Mouse (Mus musculus): ENCODE measurements around the gene Rwdd2b. TPM values are rescaled to one million over a fixed set of nuclear protein-coding genes. Genes with fewer than 3 reads are reported as not detected.
A peak's percentile ranks its signal among the peaks of the same experiment; 100 is the strongest.

Gene Rwdd2b
- polyA plus RNA-seq, 1 experiment from 2014 or later = 14.4 TPM

- no peaks in the 10 kb centered on the region for H3K27me3 ChIP-seq (ENCODE audit: insufficient read depth, low read length)
- H3K36me3 ChIP-seq (ENCODE audit: insufficient read depth, low read length) = no peaks in the 10 kb centered on the region
- no peak overlapping the region for H3K4me3 ChIP-seq (ENCODE audit: low read length)
- ATAC-seq (ENCODE audit: low FRiP score, low TSS enrichment) = no peak
- H3K9ac ChIP-seq (replicated peaks; ENCODE audit: low read length) = no peak overlapping the region
- H3K4me2 ChIP-seq (replicated peaks; ENCODE audit: low read depth, low read length) = no peak overlapping the region
- no peak overlapping the region for H3K27ac ChIP-seq (ENCODE audit: low read length)
- peaks cover 10% of the 10 kb centered on the region; the same call in 1 of the 2 replicates for H3K4me1 ChIP-seq (ENCODE audit: insufficient read depth, low read length)
- no peaks in the 10 kb centered on the region for H3K9me3 ChIP-seq (ENCODE audit: low read length)
Measured at GRCm38 (mm10) chr16:87445110-87445509, 4.7 kb upstream of the Rwdd2b start.

- Histone ChIP-seq H3K4me3 (ENCODE audit: low read length) (no peak overlapping the region), H3K27ac (ENCODE audit: low read length) (no peak overlapping the region), H3K36me3 (ENCODE audit: insufficient read depth, low read length) (no peaks in the 10 kb centered on the region), H3K9me3 (ENCODE audit: low read length) (no peaks in the 10 kb centered on the region), H3K4me1 (ENCODE audit: insufficient read depth, low read length) (peaks cover 12% of the 10 kb centered on the region; the same call in 1 of the 2 replicates), H3K9ac (replicated peaks; ENCODE audit: low read length) (no peak overlapping the region), H3K27me3 (ENCODE audit: insufficient read depth, low read length) (no peaks in the 10 kb centered on the region), H3K4me2 (replicated peaks; ENCODE audit: low read depth, low read length) (no peak overlapping the region)
- no peak for ATAC-seq (ENCODE audit: low FRiP score, low TSS enrichment)
- WGBS = 40% methylated on average over 1 of the region's 1 CpGs
Measured at GRCm38 (mm10) chr16:87444071-87444470, 3.7 kb upstream of the Rwdd2b start.

- H3K4me2 ChIP-seq (replicated peaks; ENCODE audit: low read depth, low read length) = no peak overlapping the region
- no peaks in the 10 kb centered on the region for H3K27me3 ChIP-seq (ENCODE audit: insufficient read depth, low read length)
- H3K9me3 ChIP-seq (ENCODE audit: low read length) = no peaks in the 10 kb centered on the region
- peaks cover 12% of the 10 kb centered on the region; the same call in 1 of the 2 replicates for H3K4me1 ChIP-seq (ENCODE audit: insufficient read depth, low read length)
- H3K27ac ChIP-seq (ENCODE audit: low read length) = no peak overlapping the region
- no peaks in the 10 kb centered on the region for H3K36me3 ChIP-seq (ENCODE audit: insufficient read depth, low read length)
- no peak overlapping the region for H3K9ac ChIP-seq (replicated peaks; ENCODE audit: low read length)
- no peak overlapping the region for H3K4me3 ChIP-seq (ENCODE audit: low read length)
- ATAC-seq (ENCODE audit: low FRiP score, low TSS enrichment) = no peak
Measured at GRCm38 (mm10) chr16:87443245-87443644, 2.9 kb upstream of the Rwdd2b start.

GRCm38 (mm10) chr16:87442291-87442690 is 1.9 kb upstream of the Rwdd2b start:
- ATAC-seq (ENCODE audit: low FRiP score, low TSS enrichment) = no peak

GRCm38 (mm10) chr16:87441089-87441488 is 716 bp upstream of the Rwdd2b start:
- Histone ChIP-seq H3K4me1 (ENCODE audit: insufficient read depth, low read length) (peaks cover 12% of the 10 kb centered on the region; the same call in 1 of the 2 replicates), H3K27me3 (ENCODE audit: insufficient read depth, low read length) (no peaks in the 10 kb centered on the region), H3K27ac (ENCODE audit: low read length) (peak overlapping the region; percentile 81; the same call in 1 of the 2 replicates), H3K9me3 (ENCODE audit: low read length) (no peaks in the 10 kb centered on the region), H3K36me3 (ENCODE audit: insufficient read depth, low read length) (0 out of 2 replicates have a peak, but pooled peaks cover 5% of the 10 kb centered on the region), H3K4me3 (ENCODE audit: low read length) (peak overlapping the region; percentile 79), H3K9ac (replicated peaks; ENCODE audit: low read length) (peak overlapping the region; percentile 83), H3K4me2 (replicated peaks; ENCODE audit: low read depth, low read length) (peak overlapping the region; percentile 86)
- ATAC-seq (ENCODE audit: low FRiP score, low TSS enrichment) = peak; percentile 11; the same call in 1 of the 2 replicates
- 19% methylated on average over 9 of the region's 9 CpGs for WGBS

More at GRCm38 (mm10) chr16:87442291-87442690, 1.9 kb upstream of the Rwdd2b start:
- no peak overlapping the region for H3K27ac ChIP-seq (ENCODE audit: low read length)
- no peaks in the 10 kb centered on the region for H3K36me3 ChIP-seq (ENCODE audit: insufficient read depth, low read length)
- WGBS = 45% methylated on average over 5 of the region's 5 CpGs
- H3K27me3 ChIP-seq (ENCODE audit: insufficient read depth, low read length) = no peaks in the 10 kb centered on the region
- H3K4me1 ChIP-seq (ENCODE audit: insufficient read depth, low read length) = peaks cover 12% of the 10 kb centered on the region; the same call in 1 of the 2 replicates
- H3K9me3 ChIP-seq (ENCODE audit: low read length) = no peaks in the 10 kb centered on the region
- no peak overlapping the region for H3K9ac ChIP-seq (replicated peaks; ENCODE audit: low read length)
- no peak overlapping the region for H3K4me3 ChIP-seq (ENCODE audit: low read length)
- H3K4me2 ChIP-seq (replicated peaks; ENCODE audit: low read depth, low read length) = no peak overlapping the region

- Histone ChIP-seq H3K9me3 (ENCODE audit: low read length) (no peaks in the 10 kb centered on the region), H3K4me3 (ENCODE audit: low read length) (no peak overlapping the region), H3K27me3 (ENCODE audit: insufficient read depth, low read length) (no peaks in the 10 kb centered on the region), H3K9ac (replicated peaks; ENCODE audit: low read length) (no peak overlapping the region), H3K4me2 (replicated peaks; ENCODE audit: low read depth, low read length) (no peak overlapping the region), H3K27ac (ENCODE audit: low read length) (no peak overlapping the region), H3K36me3 (ENCODE audit: insufficient read depth, low read length) (0 out of 2 replicates have a peak, but pooled peaks cover 5% of the 10 kb centered on the region), H3K4me1 (ENCODE audit: insufficient read depth, low read length) (peaks cover 12% of the 10 kb centered on the region; the same call in 1 of the 2 replicates)
- 89% methylated on average over 8 of the region's 8 CpGs for WGBS
- no peak for ATAC-seq (ENCODE audit: low FRiP score, low TSS enrichment)
Measured at GRCm38 (mm10) chr16:87438697-87439096, 1.7 kb downstream of the Rwdd2b start.

- Histone ChIP-seq H3K4me1 (ENCODE audit: insufficient read depth, low read length) (peaks cover 12% of the 10 kb centered on the region; the same call in 1 of the 2 replicates), H3K27ac (ENCODE audit: low read length) (no peak overlapping the region), H3K9me3 (ENCODE audit: low read length) (no peaks in the 10 kb centered on the region), H3K36me3 (ENCODE audit: insufficient read depth, low read length) (0 out of 2 replicates have a peak, but pooled peaks cover 5% of the 10 kb centered on the region), H3K4me2 (replicated peaks; ENCODE audit: low read depth, low read length) (no peak overlapping the region), H3K4me3 (ENCODE audit: low read length) (no peak overlapping the region), H3K9ac (replicated peaks; ENCODE audit: low read length) (no peak overlapping the region), H3K27me3 (ENCODE audit: insufficient read depth, low read length) (no peaks in the 10 kb centered on the region)
- ATAC-seq (ENCODE audit: low FRiP score, low TSS enrichment) = no peak
- WGBS = 93% methylated on average over 21 of the region's 21 CpGs
Measured at GRCm38 (mm10) chr16:87437096-87437495, 3.3 kb downstream of the Rwdd2b start.

- 82% methylated on average over 13 of the region's 13 CpGs for WGBS
- H3K4me2 ChIP-seq (replicated peaks; ENCODE audit: low read depth, low read length) = no peak overlapping the region
Measured at GRCm38 (mm10) chr16:87435411-87436205, 4.8 kb downstream of the Rwdd2b start.

GRCm38 (mm10) chr16:87434946-87435345 is 5.4 kb downstream of the Rwdd2b start:
- H3K27ac ChIP-seq (ENCODE audit: low read length) = no peak overlapping the region

More at GRCm38 (mm10) chr16:87435411-87436205, 4.8 kb downstream of the Rwdd2b start:
- Histone ChIP-seq H3K27ac (ENCODE audit: low read length) (no peak overlapping the region), H3K9me3 (ENCODE audit: low read length) (no peaks in the 10 kb centered on the region), H3K9ac (replicated peaks; ENCODE audit: low read length) (no peak overlapping the region), H3K27me3 (ENCODE audit: insufficient read depth, low read length) (no peaks in the 10 kb centered on the region), H3K4me1 (ENCODE audit: insufficient read depth, low read length) (0 out of 2 replicates have a peak, but pooled peaks cover 8% of the 10 kb centered on the region), H3K4me3 (ENCODE audit: low read length) (no peak overlapping the region), H3K36me3 (ENCODE audit: insufficient read depth, low read length) (0 out of 2 replicates have a peak, but pooled peaks cover 5% of the 10 kb centered on the region)
- ATAC-seq (ENCODE audit: low FRiP score, low TSS enrichment) = no peak

GRCm38 (mm10) chr16:87434266-87434665 is 6.1 kb downstream of the Rwdd2b start:
- H3K9me3 ChIP-seq (ENCODE audit: low read length) = no peaks in the 10 kb centered on the region
- no peaks in the 10 kb centered on the region for H3K27me3 ChIP-seq (ENCODE audit: insufficient read depth, low read length)
- no peak overlapping the region for H3K4me2 ChIP-seq (replicated peaks; ENCODE audit: low read depth, low read length)
- H3K4me3 ChIP-seq (ENCODE audit: low read length) = no peak overlapping the region
- H3K4me1 ChIP-seq (ENCODE audit: insufficient read depth, low read length) = 0 out of 2 replicates have a peak, but pooled peaks cover 5% of the 10 kb centered on the region
- no peak overlapping the region for H3K27ac ChIP-seq (ENCODE audit: low read length)
- no peak overlapping the region for H3K9ac ChIP-seq (replicated peaks; ENCODE audit: low read length)
- H3K36me3 ChIP-seq (ENCODE audit: insufficient read depth, low read length) = 0 out of 2 replicates have a peak, but pooled peaks cover 5% of the 10 kb centered on the region
- ATAC-seq (ENCODE audit: low FRiP score, low TSS enrichment) = no peak
- 89% methylated on average over 7 of the region's 7 CpGs for WGBS

More at GRCm38 (mm10) chr16:87434946-87435345, 5.4 kb downstream of the Rwdd2b start:
- Histone ChIP-seq H3K36me3 (ENCODE audit: insufficient read depth, low read length) (0 out of 2 replicates have a peak, but pooled peaks cover 5% of the 10 kb centered on the region), H3K9me3 (ENCODE audit: low read length) (no peaks in the 10 kb centered on the region), H3K27me3 (ENCODE audit: insufficient read depth, low read length) (no peaks in the 10 kb centered on the region), H3K4me2 (replicated peaks; ENCODE audit: low read depth, low read length) (no peak overlapping the region), H3K9ac (replicated peaks; ENCODE audit: low read length) (no peak overlapping the region), H3K4me1 (ENCODE audit: insufficient read depth, low read length) (0 out of 2 replicates have a peak, but pooled peaks cover 8% of the 10 kb centered on the region), H3K4me3 (ENCODE audit: low read length) (no peak overlapping the region)
- WGBS = 76% methylated on average over 6 of the region's 6 CpGs
- ATAC-seq (ENCODE audit: low FRiP score, low TSS enrichment) = no peak

All from kidney, embryonic 16.5 days (tissue).